Mouse (Mus musculus) hindbrain, embryonic 11.5 days (tissue): Measurements from ENCODE around the gene Galnt9. TPM values are rescaled to one million over a fixed set of nuclear protein-coding genes. Genes with fewer than 3 reads are reported as not detected.

Experiments used
- ATAC-seq: fragments of 200-750 bp; cut with Nextera tagmentation; 2 replicates; pipeline ENCODE4 v1.8.0; 2017; ENCODE audit warnings: mild to moderate bottlenecking, moderate TSS enrichment, moderate library complexity; ENCODE audit not compliant: low FRiP score
- DNase-seq: peaks from one replicate; pipeline ENCODE4 v3.0.0-alpha.2; 2015; ENCODE audit warnings: low spot score
- H3K27ac ChIP-seq: fragments of 300-500 bp; sonication (generic); 2 replicates; pipeline ENCODE4 v1.5.1; 2014; ENCODE audit warnings: mild to moderate bottlenecking, low read depth, low read length
- H3K27me3 ChIP-seq: fragments of 300-500 bp; sonication (generic); 2 replicates; pipeline ENCODE4 v1.6.1; 2014; ENCODE audit warnings: mild to moderate bottlenecking, low read length, moderate library complexity, mixed read lengths; ENCODE audit not compliant: control insufficient read depth, insufficient read depth
- H3K36me3 ChIP-seq: fragments of 300-500 bp; sonication (generic); 2 replicates; pipeline ENCODE4 v1.6.1; 2014; ENCODE audit warnings: mild to moderate bottlenecking, low read length, moderate library complexity, mixed read lengths; ENCODE audit not compliant: control insufficient read depth, insufficient read depth
- H3K4me1 ChIP-seq: fragments of 300-500 bp; sonication (generic); replicated peaks from 2 replicates; pipeline ENCODE4 v1.6.1; 2014; ENCODE audit warnings: low read length, mixed read lengths; ENCODE audit not compliant: control insufficient read depth, insufficient read depth
- H3K4me2 ChIP-seq: fragments of 300-500 bp; sonication (generic); replicated peaks from 2 replicates; pipeline ENCODE4 v1.6.1; 2014; ENCODE audit warnings: mild to moderate bottlenecking, low read depth, low read length
- H3K4me3 ChIP-seq: fragments of 300-500 bp; sonication (generic); 2 replicates; pipeline ENCODE4 v1.5.1; 2014; ENCODE audit warnings: low read depth, low read length
- H3K9ac ChIP-seq: fragments of 300-500 bp; sonication (generic); 2 replicates; pipeline ENCODE4 v1.6.1; 2014; ENCODE audit warnings: low read depth, low read length
- H3K9me3 ChIP-seq: fragments of 300-500 bp; sonication (generic); 2 replicates; pipeline ENCODE4 v1.6.1; 2016; ENCODE audit warnings: low read length; ENCODE audit not compliant: control insufficient read depth
- WGBS: fragments of 180-500 bp; shearing (Covaris S2); extraction: QIAGEN DNeasy Blood & Tissue Kit; methylation state at CpG from one replicate; pipeline ENCODE4 v1.1.7; 2014; 5-methylcytosine and 5-hydroxymethylcytosine counted together
- polyA plus RNA-seq: library from polyadenylated mRNA; unstranded; fragments of >200 nt; fragmentation: Nextera tagmentation; extraction: Ambion mirVana; gene quantifications from 2 replicates; pipeline ENCODE4 v1.2.1, GENCODE M21; 2014

Galnt9 gene
- 4.3 and 4.6 TPM in 2 replicates for polyA plus RNA-seq

DNA sequence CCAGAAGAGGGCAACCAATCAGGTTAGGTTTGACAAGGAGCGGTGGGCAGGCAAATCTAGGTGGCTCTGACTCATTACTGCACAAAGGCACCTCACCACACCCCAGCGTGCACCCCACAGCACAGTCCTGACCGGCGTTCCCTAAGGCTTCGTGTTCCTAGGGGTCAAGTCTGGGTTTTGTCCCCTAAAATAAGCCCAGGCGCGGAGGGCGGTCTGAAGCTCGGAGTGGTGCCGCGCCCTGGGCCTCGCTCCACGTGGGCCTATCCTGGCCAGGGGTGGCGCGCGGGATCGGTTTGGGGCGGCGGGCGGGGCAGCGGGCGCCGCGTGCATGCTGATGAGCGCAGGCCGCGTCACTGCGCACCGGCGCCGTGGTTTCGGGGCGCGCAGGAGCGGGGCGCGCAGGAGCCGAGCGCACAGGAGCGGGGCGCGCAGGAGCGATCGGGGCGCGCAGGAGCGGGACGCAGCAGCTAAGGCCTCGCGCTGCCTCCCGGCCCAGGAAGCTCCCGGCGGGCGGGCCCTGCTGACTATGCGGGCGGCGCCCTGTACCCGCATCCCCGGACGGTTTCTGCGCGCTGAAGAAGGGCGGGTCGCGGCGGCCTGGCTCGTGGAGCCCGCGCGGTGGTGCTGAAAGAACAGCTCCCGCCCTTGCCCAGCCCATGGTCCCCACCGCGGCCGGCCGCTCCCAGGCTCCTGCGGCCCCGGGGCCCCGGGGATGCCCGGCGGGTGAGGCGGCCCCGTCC lies at the start of gene Galnt9:
Gene Galnt9, plus strand, starts transcription at position 405 of the 740 bp plus-strand sequence.
- peak; percentile 84 for DNase-seq
- peak within 1 kb of the TSS; percentile 17; the same call in 1 of the 2 replicates for H3K27ac ChIP-seq
- WGBS = under 1% methylated on average over 51 of the region's 82 CpGs
- no peaks in the 10 kb centered on the region for H3K36me3 ChIP-seq
- no peaks in the 10 kb centered on the region for H3K9me3 ChIP-seq
- H3K4me3 ChIP-seq = peak within 1 kb of the TSS; percentile 48
- H3K4me1 ChIP-seq = no peaks in the 10 kb centered on the region; the same call in 1 of the 2 replicates
- H3K9ac ChIP-seq = peak within 1 kb of the TSS; percentile 53
- peaks cover 32% of the 10 kb centered on the region for H3K27me3 ChIP-seq
- H3K4me2 ChIP-seq = peak within 1 kb of the TSS; percentile 81
- ATAC-seq = peak; percentile 75

- DNase-seq = peak; percentile 29
- no peaks in the 10 kb centered on the region for H3K9me3 ChIP-seq
- no peaks in the 10 kb centered on the region for H3K36me3 ChIP-seq
- ATAC-seq = 0 out of 2 replicates have a peak, but pooled peaks have one; percentile 28
- H3K9ac ChIP-seq = peak overlapping the region; percentile 41; the same call in 1 of the 2 replicates
- WGBS = 72% methylated on average over 4 of the region's 4 CpGs
- no peak overlapping the region for H3K27ac ChIP-seq
- peaks cover 3% of the 10 kb centered on the region; the same call in 1 of the 2 replicates for H3K4me1 ChIP-seq
- H3K27me3 ChIP-seq = no peaks in the 10 kb centered on the region
- 0 out of 2 replicates have a peak overlapping the region, but pooled peaks have one; percentile 5 for H3K4me2 ChIP-seq
- H3K4me3 ChIP-seq = no peak overlapping the region
Measured at GRCm38 (mm10) chr5:110494396-110494795, 49.8 kb upstream of the Galnt9 start.

GRCm38 (mm10) chr5:110495051-110495450 lies 49.1 kb upstream of the Galnt9 start:
- DNase-seq (no peak), ATAC-seq (no peak)
- Histone ChIP-seq H3K27ac (no peak overlapping the region), H3K27me3 (no peaks in the 10 kb centered on the region), H3K4me2 (no peak overlapping the region), H3K4me1 (peaks cover 3% of the 10 kb centered on the region; the same call in 1 of the 2 replicates), H3K9me3 (no peaks in the 10 kb centered on the region), H3K9ac (no peak overlapping the region), H3K4me3 (no peak overlapping the region), H3K36me3 (no peaks in the 10 kb centered on the region)
- WGBS = 89% methylated on average over 6 of the region's 6 CpGs

GRCm38 (mm10) chr5:110497556-110497955 lies 46.6 kb upstream of the Galnt9 start:
- H3K9ac ChIP-seq = no peak overlapping the region
- ATAC-seq = no peak
- no peak overlapping the region for H3K27ac ChIP-seq
- no peaks in the 10 kb centered on the region for H3K27me3 ChIP-seq
- no peaks in the 10 kb centered on the region for H3K36me3 ChIP-seq
- no peak overlapping the region for H3K4me3 ChIP-seq
- H3K4me2 ChIP-seq = no peak overlapping the region
- no peak for DNase-seq
- H3K9me3 ChIP-seq = no peaks in the 10 kb centered on the region
- peaks cover 3% of the 10 kb centered on the region; the same call in 1 of the 2 replicates for H3K4me1 ChIP-seq
- WGBS = 79% methylated on average over 5 of the region's 5 CpGs

DNA sequence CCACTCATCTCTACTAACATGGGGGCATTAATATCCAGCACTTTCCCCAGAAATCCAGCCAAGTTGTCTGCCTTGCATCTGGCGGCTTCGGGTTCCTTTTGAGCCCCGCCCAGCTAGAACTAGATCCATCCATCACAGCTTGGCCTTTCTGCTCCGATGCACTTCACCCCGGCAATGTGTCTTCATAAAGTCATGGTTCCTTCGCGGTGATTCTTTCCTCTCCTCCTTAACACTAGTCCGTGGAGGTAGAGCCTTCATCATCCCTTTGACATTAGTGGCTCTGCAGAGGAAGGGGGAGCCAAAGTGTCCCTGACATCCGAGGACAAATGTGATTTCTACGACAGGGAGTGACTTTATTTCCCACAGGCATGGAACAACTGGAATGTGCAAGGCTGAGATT lies 46.1 kb upstream of the Galnt9 start:
- ATAC-seq (no peak), DNase-seq (peak; percentile 33)
- Histone ChIP-seq H3K27ac (no peak overlapping the region), H3K9ac (no peak overlapping the region), H3K4me2 (no peak overlapping the region), H3K36me3 (no peaks in the 10 kb centered on the region), H3K4me1 (peaks cover 3% of the 10 kb centered on the region; the same call in 1 of the 2 replicates), H3K4me3 (no peak overlapping the region), H3K9me3 (no peaks in the 10 kb centered on the region), H3K27me3 (no peaks in the 10 kb centered on the region)
- WGBS = 38% methylated on average over 10 of the region's 10 CpGs

DNA sequence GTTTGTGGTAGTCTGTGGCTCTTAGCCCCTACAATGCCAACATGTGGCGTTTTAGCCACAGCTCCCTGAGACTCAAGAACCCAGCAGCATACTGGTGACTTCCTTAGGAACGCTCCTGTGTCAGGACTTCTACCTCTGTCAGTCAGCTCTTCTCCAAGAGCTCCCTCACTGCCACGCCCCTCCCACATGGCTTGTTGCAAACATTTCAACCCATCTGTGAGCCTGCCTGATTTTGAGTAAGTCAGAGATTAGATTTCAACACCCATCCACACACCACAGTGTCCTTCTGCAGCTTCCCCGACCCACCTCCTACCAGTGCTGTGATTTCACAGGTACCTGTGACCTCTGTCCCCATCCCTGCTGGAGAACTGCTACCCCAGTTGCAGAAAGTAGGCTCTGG lies 43.9 kb upstream of the Galnt9 start:
- DNase-seq = no peak
- no peak for ATAC-seq

GRCm38 (mm10) chr5:110503361-110503760 lies 40.8 kb upstream of the Galnt9 start:
- no peak overlapping the region for H3K9ac ChIP-seq
- H3K4me2 ChIP-seq = no peak overlapping the region
- no peak overlapping the region for H3K27ac ChIP-seq
- ATAC-seq = no peak
- 98% methylated on average over 3 of the region's 3 CpGs for WGBS
- H3K4me3 ChIP-seq = no peak overlapping the region
- H3K36me3 ChIP-seq = no peaks in the 10 kb centered on the region
- no peaks in the 10 kb centered on the region for H3K9me3 ChIP-seq
- no peak for DNase-seq
- H3K27me3 ChIP-seq = no peaks in the 10 kb centered on the region
- no peaks in the 10 kb centered on the region for H3K4me1 ChIP-seq

More for the DNA sequence above, 43.9 kb upstream of the Galnt9 start:
- H3K4me2 ChIP-seq = no peak overlapping the region
- WGBS = 59% methylated on average over 4 of the region's 4 CpGs
- no peak overlapping the region for H3K27ac ChIP-seq
- no peak overlapping the region for H3K9ac ChIP-seq
- no peaks in the 10 kb centered on the region for H3K36me3 ChIP-seq
- peaks cover 3% of the 10 kb centered on the region; the same call in 1 of the 2 replicates for H3K4me1 ChIP-seq
- H3K27me3 ChIP-seq = no peaks in the 10 kb centered on the region
- no peaks in the 10 kb centered on the region for H3K9me3 ChIP-seq
- H3K4me3 ChIP-seq = no peak overlapping the region

DNA sequence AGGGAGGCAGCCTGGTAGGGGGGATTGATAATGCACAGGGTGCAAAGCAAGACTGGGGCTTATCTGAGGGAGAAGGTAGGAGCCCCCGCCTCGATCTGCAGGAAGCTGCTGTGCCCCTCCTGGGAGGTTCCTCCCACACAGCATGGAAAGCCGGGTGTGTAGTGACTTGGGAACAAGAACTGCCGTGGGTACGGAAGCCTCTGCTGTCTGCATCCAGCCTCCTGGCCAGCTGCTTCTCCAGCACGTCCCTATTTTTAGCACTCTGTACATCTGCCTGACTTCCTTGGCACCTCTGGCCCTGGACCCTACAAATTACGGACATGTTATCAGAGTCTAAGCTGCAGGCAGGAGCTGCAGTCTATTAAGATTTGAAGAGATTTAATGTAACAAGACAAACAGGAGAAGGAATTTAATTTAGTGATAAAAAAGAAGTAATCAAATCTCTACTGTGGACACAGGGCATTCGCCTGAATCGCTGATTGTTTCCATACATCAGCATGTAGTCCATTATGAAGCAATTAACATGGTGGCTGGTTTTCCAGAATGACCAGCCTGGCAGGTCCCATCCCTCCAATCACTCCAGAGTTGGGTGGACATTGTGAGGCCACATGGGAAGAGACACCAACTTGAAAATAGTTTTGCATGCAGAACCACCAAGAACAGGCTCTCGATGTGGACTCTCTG lies 38.4 kb upstream of the Galnt9 start:
- WGBS = 49% methylated on average over 10 of the region's 10 CpGs
- DNase-seq = peak; percentile 27

More for the DNA sequence above, 38.4 kb upstream of the Galnt9 start:
- Histone ChIP-seq H3K9me3 (no peaks in the 10 kb centered on the region), H3K9ac (no peak overlapping the region), H3K4me1 (no peaks in the 10 kb centered on the region), H3K36me3 (no peaks in the 10 kb centered on the region), H3K4me2 (no peak overlapping the region), H3K27me3 (no peaks in the 10 kb centered on the region), H3K4me3 (no peak overlapping the region), H3K27ac (no peak overlapping the region)
- peak; percentile 65 for ATAC-seq
